Mouse (Mus musculus): Measurements from ENCODE around the gene Stip1.
"Not testable (repeated sequence)": the region's sequence is repeated elsewhere in the genome, so short reads cannot be mapped to it uniquely, and the experiment has no call there.

Gene Stip1

GRCm38 (mm10) chr19:7064571-7064970 lies 24.8 kb upstream of the Stip1 start:
- DNase-seq (ENCODE audit: low spot score), result peak; percentile 68

- no peak for DNase-seq (ENCODE audit: low spot score)
Observed at GRCm38 (mm10) chr19:7062916-7063315, 23.1 kb upstream of the Stip1 start.

GRCm38 (mm10) chr19:7062110-7062509 lies 22.3 kb upstream of the Stip1 start:
- no peak for DNase-seq (ENCODE audit: low spot score)

- DNase-seq (ENCODE audit: low spot score), result no peak
Observed at GRCm38 (mm10) chr19:7058541-7058940, 18.8 kb upstream of the Stip1 start.

- DNase-seq (ENCODE audit: low spot score), result peak; percentile 44
Observed at GRCm38 (mm10) chr19:7057722-7058207, 18.0 kb upstream of the Stip1 start.

- no peak for DNase-seq (ENCODE audit: low spot score)
Observed at GRCm38 (mm10) chr19:7057126-7057721, 17.5 kb upstream of the Stip1 start.

- DNase-seq (ENCODE audit: low spot score), result peak; percentile 41
Observed at GRCm38 (mm10) chr19:7056248-7057087, 16.7 kb upstream of the Stip1 start, which contains the start of gene Macrod1. Macrod1 (plus strand) TSS chr19:7056810.

- no peak for DNase-seq (ENCODE audit: low spot score)
Observed at GRCm38 (mm10) chr19:7055173-7055572, 15.4 kb upstream of the Stip1 start.

GRCm38 (mm10) chr19:7054772-7055171 lies 15.0 kb upstream of the Stip1 start:
- no peak for DNase-seq (ENCODE audit: low spot score)

GRCm38 (mm10) chr19:7053382-7053781 lies 13.6 kb upstream of the Stip1 start:
- not testable (repeated sequence) for DNase-seq (ENCODE audit: low spot score)

GRCm38 (mm10) chr19:7044706-7045105 lies 4.9 kb upstream of the Stip1 start:
- DNase-seq (ENCODE audit: low spot score), result no peak

- DNase-seq (ENCODE audit: low spot score), result no peak
Observed at GRCm38 (mm10) chr19:7044279-7044678, 4.5 kb upstream of the Stip1 start.

GRCm38 (mm10) chr19:7041171-7041570 lies 1.4 kb upstream of the Stip1 start:
- DNase-seq (ENCODE audit: low spot score), result no peak

- no peak for DNase-seq (ENCODE audit: low spot score)
Observed at GRCm38 (mm10) chr19:7040637-7041130, 917 bp upstream of the Stip1 start.

- DNase-seq (ENCODE audit: low spot score), result no peak
Observed at GRCm38 (mm10) chr19:7039088-7039720, 563 bp downstream of the Stip1 start.

- DNase-seq (ENCODE audit: low spot score), result no peak
Observed at GRCm38 (mm10) chr19:7034006-7034405, 5.8 kb downstream of the Stip1 start.

- DNase-seq (ENCODE audit: low spot score), result no peak
Observed at GRCm38 (mm10) chr19:7029531-7029930, 10.2 kb downstream of the Stip1 start.

- no peak for DNase-seq (ENCODE audit: low spot score)
Observed at GRCm38 (mm10) chr19:7020224-7020641, 19.5 kb downstream of the Stip1 start.

- no peak for DNase-seq (ENCODE audit: low spot score)
Observed at GRCm38 (mm10) chr19:7019191-7019590, 20.6 kb downstream of the Stip1 start, which contains the start of gene Fermt3. Fermt3 (minus strand) TSS chr19:7019469.

- DNase-seq (ENCODE audit: low spot score), result no peak
Observed at GRCm38 (mm10) chr19:7018546-7018945, 21.2 kb downstream of the Stip1 start.

GRCm38 (mm10) chr19:7017541-7018457 lies 22.0 kb downstream of the Stip1 start:
- DNase-seq (ENCODE audit: low spot score), result no peak

Data from layer of hippocampus, adult 9-10 months (tissue).